Mouse (Mus musculus): ENCODE data around the gene Dis3. TPM values are rescaled to one million over a fixed set of nuclear protein-coding genes. Genes with fewer than 3 reads are reported as not detected.
"Not testable (repeated sequence)": the region's sequence is repeated elsewhere in the genome, so short reads cannot be mapped to it uniquely, and the experiment has no call there.

The Dis3 gene
- polyA plus RNA-seq, 2 experiments = 9.6 to 16.3 TPM

GRCm38 (mm10) chr14:99041416-99041815, 58.2 kb downstream of the Dis3 start:
- Histone ChIP-seq H3K4me2 (ENCODE audit: low read depth) (no peak overlapping the region), H3K36me3 (replicated peaks; ENCODE audit: control insufficient read depth, insufficient read depth, low read depth) (peaks cover 3% of the 10 kb centered on the region), H3K4me3 (ENCODE audit: insufficient read depth in 1 of 2, low read depth in 2 of 2, low read length in 2 of 2) (no peak overlapping the region), H3K9me3 (ENCODE audit: control insufficient read depth, low read length) (no peaks in the 10 kb centered on the region), H3K27ac (no peak overlapping the region), H3K4me1 (replicated peaks; ENCODE audit: control insufficient read depth in 2 of 2, insufficient read depth in 2 of 2, low read length in 1 of 2) (peaks cover 10 to 15% of the 10 kb centered on the region in 2 experiments), H3K27me3 (ENCODE audit: control insufficient read depth, insufficient read depth, low read length) (no peaks in the 10 kb centered on the region), H3K9ac (replicated peaks) (no peak overlapping the region)
- ATAC-seq (ENCODE audit: insufficient read depth) (no peak), DNase-seq (ENCODE audit: low read depth in 3 of 3, low spot score in 3 of 3) (no peak)
- no peak for TF ChIP-seq CTCF (IDR thresholded peaks at IDR 0.05; ENCODE audit: low read depth)
- no peak for TF ChIP-seq EP300 (IDR thresholded peaks at IDR 0.05; ENCODE audit: low read depth)
- 42% methylated on average over 4 of the region's 4 CpGs for WGBS (ENCODE audit: insufficient replicate concordance)

- not testable (repeated sequence) for H3K27ac ChIP-seq; ATAC-seq (ENCODE audit: insufficient read depth); H3K4me3 ChIP-seq (ENCODE audit: insufficient read depth in 1 of 2, low read depth in 2 of 2, low read length in 2 of 2); DNase-seq (ENCODE audit: low read depth in 3 of 3, low spot score in 3 of 3); H3K4me2 ChIP-seq (ENCODE audit: low read depth); H3K9ac ChIP-seq (replicated peaks); H3K27me3 ChIP-seq (ENCODE audit: control insufficient read depth, insufficient read depth, low read length); H3K9me3 ChIP-seq (ENCODE audit: control insufficient read depth, low read length)
- whole genome bisulfite sequencing (ENCODE audit: insufficient replicate concordance) = 79% methylated on average over 5 of the region's 5 CpGs
- Histone ChIP-seq H3K4me1 (replicated peaks; ENCODE audit: control insufficient read depth in 2 of 2, insufficient read depth in 2 of 2, low read length in 1 of 2) (peaks cover 10 to 11% of the 10 kb centered on the region in 2 experiments), H3K36me3 (replicated peaks; ENCODE audit: control insufficient read depth, insufficient read depth, low read depth) (peaks cover 11% of the 10 kb centered on the region)
Measured at GRCm38 (mm10) chr14:99039308-99039707, 60.3 kb downstream of the Dis3 start.

GRCm38 (mm10) chr14:99037703-99038102, 61.9 kb downstream of the Dis3 start:
- Histone ChIP-seq H3K27me3 (ENCODE audit: control insufficient read depth, insufficient read depth, low read length) (no peaks in the 10 kb centered on the region), H3K4me3 (ENCODE audit: insufficient read depth in 1 of 2, low read depth in 2 of 2, low read length in 2 of 2) (no peak overlapping the region), H3K4me1 (replicated peaks; ENCODE audit: control insufficient read depth in 2 of 2, insufficient read depth in 2 of 2, low read length in 1 of 2) (peaks cover 0 to 2% of the 10 kb centered on the region in 2 experiments; a peak in 2 of 4 replicates), H3K9ac (replicated peaks) (no peak overlapping the region), H3K9me3 (ENCODE audit: control insufficient read depth, low read length) (no peaks in the 10 kb centered on the region), H3K4me2 (ENCODE audit: low read depth) (no peak overlapping the region), H3K36me3 (replicated peaks; ENCODE audit: control insufficient read depth, insufficient read depth, low read depth) (peaks cover 15% of the 10 kb centered on the region), H3K27ac (no peak overlapping the region)
- TF ChIP-seq CTCF (IDR thresholded peaks at IDR 0.05; ENCODE audit: low read depth) (no peak), EP300 (IDR thresholded peaks at IDR 0.05; ENCODE audit: low read depth) (no peak)
- DNase-seq (ENCODE audit: low read depth in 3 of 3, low spot score in 3 of 3) = no peak
- ATAC-seq (ENCODE audit: insufficient read depth) = peak; percentile 25; the same call in 1 of the 2 replicates
- 79% methylated on average over 2 of the region's 2 CpGs for WGBS (ENCODE audit: insufficient replicate concordance)

GRCm38 (mm10) chr14:99036039-99036438, 63.5 kb downstream of the Dis3 start:
- no peaks in the 10 kb centered on the region for H3K4me1 ChIP-seq (replicated peaks; ENCODE audit: control insufficient read depth in 2 of 2, insufficient read depth in 2 of 2, low read length in 1 of 2)
- WGBS (ENCODE audit: insufficient replicate concordance) = 73% methylated on average over 4 of the region's 4 CpGs
- no peak overlapping the region for H3K4me2 ChIP-seq (ENCODE audit: low read depth)
- H3K9ac ChIP-seq (replicated peaks) = no peak overlapping the region
- H3K36me3 ChIP-seq (replicated peaks; ENCODE audit: control insufficient read depth, insufficient read depth, low read depth) = peaks cover 15% of the 10 kb centered on the region
- H3K27me3 ChIP-seq (ENCODE audit: control insufficient read depth, insufficient read depth, low read length) = no peaks in the 10 kb centered on the region
- DNase-seq (ENCODE audit: low read depth in 3 of 3, low spot score in 3 of 3) = no peak
- TF ChIP-seq EP300 (IDR thresholded peaks at IDR 0.05; ENCODE audit: low read depth) (no peak), CTCF (IDR thresholded peaks at IDR 0.05; ENCODE audit: low read depth) (no peak)
- H3K9me3 ChIP-seq (ENCODE audit: control insufficient read depth, low read length) = no peaks in the 10 kb centered on the region
- H3K27ac ChIP-seq = no peak overlapping the region
- no peak overlapping the region for H3K4me3 ChIP-seq (ENCODE audit: insufficient read depth in 1 of 2, low read depth in 2 of 2, low read length in 2 of 2)
- no peak for ATAC-seq (ENCODE audit: insufficient read depth)

- not testable (repeated sequence) for H3K9me3 ChIP-seq (ENCODE audit: control insufficient read depth, low read length); DNase-seq (ENCODE audit: low read depth in 3 of 3, low spot score in 3 of 3); H3K4me3 ChIP-seq (ENCODE audit: insufficient read depth in 1 of 2, low read depth in 2 of 2, low read length in 2 of 2); H3K27me3 ChIP-seq (ENCODE audit: control insufficient read depth, insufficient read depth, low read length); H3K27ac ChIP-seq; H3K4me2 ChIP-seq (ENCODE audit: low read depth); H3K4me1 ChIP-seq (replicated peaks; ENCODE audit: control insufficient read depth in 2 of 2, insufficient read depth in 2 of 2, low read length in 1 of 2); ATAC-seq (ENCODE audit: insufficient read depth); H3K9ac ChIP-seq (replicated peaks)
- WGBS (ENCODE audit: insufficient replicate concordance) = 87% methylated on average over 8 of the region's 8 CpGs
- peaks cover 15% of the 10 kb centered on the region for H3K36me3 ChIP-seq (replicated peaks; ENCODE audit: control insufficient read depth, insufficient read depth, low read depth)
Measured at GRCm38 (mm10) chr14:99034851-99035250, 64.7 kb downstream of the Dis3 start.
